Mouse (Mus musculus) C2C12 (cell line): ENCODE measurements at regions not wholly inside any gene's neighbourhood (a gene's known extent, or its start where the extent isn't known, plus 50 kb on each side); places are given as distances from the start of the nearest gene placed in this dataset.

Source experiments
- CEBPB ChIP-seq: IDR thresholded peaks from one replicate; pipeline ENCODE4 v1.6.1; 2011; ENCODE audit warnings: low read depth, mild to moderate bottlenecking, control low read depth, moderate library complexity
- CTCF ChIP-seq: IDR thresholded peaks from one replicate; pipeline ENCODE4 v1.5.1; 2011; ENCODE audit not compliant: control insufficient read depth, insufficient read depth, insufficient read length
- FOSL1 ChIP-seq: IDR thresholded peaks from one replicate; pipeline ENCODE4 v1.8.0; 2011; ENCODE audit warnings: mild to moderate bottlenecking, low read length; ENCODE audit not compliant: poor library complexity, insufficient read depth, severe bottlenecking
- MYOD1 ChIP-seq: IDR thresholded peaks from one replicate; pipeline ENCODE4 v1.6.1; 2011; ENCODE audit warnings: low read depth; ENCODE audit not compliant: control insufficient read depth, insufficient read length
- MYOG ChIP-seq: IDR thresholded peaks from one replicate; pipeline ENCODE4 v1.6.1; 2011; ENCODE audit not compliant: control insufficient read depth, insufficient read length; ENCODE audit errors: extremely low read depth

DNA sequence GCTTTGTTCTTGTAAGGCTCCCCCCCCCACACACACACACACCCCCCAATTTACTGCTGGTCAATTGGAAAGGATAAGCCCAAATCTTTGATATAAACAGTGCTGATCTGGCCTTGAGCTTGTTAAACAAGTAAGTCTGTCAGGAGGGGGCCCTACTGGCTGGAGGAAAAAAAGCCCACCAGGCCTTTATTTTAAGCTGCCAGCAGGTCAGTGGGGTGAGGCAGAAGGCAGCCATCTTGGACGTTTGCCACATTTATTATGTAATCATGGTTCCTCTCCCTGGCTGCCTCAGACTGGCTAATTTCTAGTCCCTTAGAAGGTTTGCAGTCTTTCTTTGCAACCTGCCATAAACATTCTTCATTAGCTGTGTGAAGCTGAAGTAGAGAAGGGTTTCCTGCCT is 75.9 kb upstream of the Med14 start:
- TF ChIP-seq MYOG (no peak), CTCF (no peak), MYOD1 (no peak), FOSL1 (no peak), CEBPB (no peak)
